Mouse (Mus musculus): Measurements from ENCODE around the gene Plekho1. TPM values are rescaled to one million over a fixed set of nuclear protein-coding genes. Genes with fewer than 3 reads are reported as not detected.

The Plekho1 gene
- total RNA-seq, 2 experiments from 2014 or later: 56.2 to 67.9 TPM

- DNase-seq: no peak
Observed at GRCm38 (mm10) chr3:96012805-96013204, 17.0 kb upstream of the Plekho1 start.

GRCm38 (mm10) chr3:96008463-96008862 is 12.7 kb upstream of the Plekho1 start:
- DNase-seq: no peak

- no peak for DNase-seq
Observed at GRCm38 (mm10) chr3:96001560-96001959, 5.8 kb upstream of the Plekho1 start.

GRCm38 (mm10) chr3:96000921-96001501 is 5.2 kb upstream of the Plekho1 start:
- no peak for DNase-seq

- no peak for DNase-seq
Observed at GRCm38 (mm10) chr3:96000080-96000632, 4.4 kb upstream of the Plekho1 start.

GRCm38 (mm10) chr3:95999308-96000079 is 3.7 kb upstream of the Plekho1 start:
- no peak for DNase-seq

- DNase-seq: no peak
Observed at GRCm38 (mm10) chr3:95997203-95997721, 1.5 kb upstream of the Plekho1 start.

GRCm38 (mm10) chr3:95996451-95997073 is 761 bp upstream of the Plekho1 start:
- DNase-seq: no peak

GRCm38 (mm10) chr3:95994975-95995801 is 613 bp downstream of the Plekho1 start:
- peak; percentile 46 for DNase-seq

GRCm38 (mm10) chr3:95994381-95994846 is 1.4 kb downstream of the Plekho1 start:
- no peak for DNase-seq

- no peak for DNase-seq
Observed at GRCm38 (mm10) chr3:95993881-95994280, 1.9 kb downstream of the Plekho1 start.

- DNase-seq: no peak
Observed at GRCm38 (mm10) chr3:95992990-95993603, 2.7 kb downstream of the Plekho1 start.

GRCm38 (mm10) chr3:95990413-95990941 is 5.3 kb downstream of the Plekho1 start:
- DNase-seq: no peak

- peak; percentile 83 for DNase-seq
Observed at GRCm38 (mm10) chr3:95988969-95989368, 6.8 kb downstream of the Plekho1 start.

- DNase-seq: no peak
Observed at GRCm38 (mm10) chr3:95988138-95988537, 7.7 kb downstream of the Plekho1 start.

GRCm38 (mm10) chr3:95987386-95988110 is 8.3 kb downstream of the Plekho1 start:
- DNase-seq: no peak

GRCm38 (mm10) chr3:95986984-95987383 is 8.8 kb downstream of the Plekho1 start:
- DNase-seq: no peak

- DNase-seq: peak; percentile 68
Observed at GRCm38 (mm10) chr3:95986001-95986622, 9.7 kb downstream of the Plekho1 start.

- DNase-seq: peak; percentile 58
Observed at GRCm38 (mm10) chr3:95985209-95986000, 10.4 kb downstream of the Plekho1 start.

Measured in gastrocnemius, postnatal 10 days (tissue).